Mouse (Mus musculus) left cerebral cortex, adult 8-10 months (tissue): ENCODE measurements at regions not wholly inside any gene's neighbourhood (a gene's known extent, or its start where the extent isn't known, plus 50 kb on each side); places are given as distances from the start of the nearest gene placed in this dataset.

Source experiments
- DNase-seq, 2 experiments: peaks; one replicate each; pipeline ENCODE4 v3.0.0; 2022; ENCODE audit warnings: low spot score in 2 of 2
- microRNA-seq, 2 experiments: library from miRNA; unstranded; fragments of <30 nt; microRNA quantifications; one replicate each; pipeline ENCODE4 v1.2.0; 2022

GRCm38 (mm10) chr1:136781561-136782025, 156.9 kb downstream of the Zfp281 start:
- DNase-seq = peak; percentile 16 to 22

- DNase-seq = no peak
These were observed 157.6 kb downstream of the Zfp281 start for GRCm38 (mm10) chr1:136782261-136782660.

- no peak for DNase-seq
These were observed 159.5 kb downstream of the Zfp281 start for GRCm38 (mm10) chr1:136784178-136784577.

- no peak for DNase-seq
These were observed 164.3 kb downstream of the Zfp281 start for GRCm38 (mm10) chr1:136788979-136789513.

- DNase-seq = no peak
These were observed 166.9 kb downstream of the Zfp281 start for GRCm38 (mm10) chr1:136791641-136792040.

Small RNA genes lying in the stretch of these regions (microRNA-seq; reads per million reads assigned to microRNA genes)
- 0 reads per million in 2 experiments for gene Gm22132
